Mouse (Mus musculus) lung, adult 2 months (tissue): ENCODE data around the gene Otulinl.

Experiments
- CTCF ChIP-seq: fragments of 200-500 bp; IDR thresholded peaks from 2 replicates; pipeline ENCODE4 v1.5.1; 2011; ENCODE audit warnings: mild to moderate bottlenecking, low read length, control low read depth; ENCODE audit not compliant: insufficient read depth
- POLR2A ChIP-seq: fragments of 200-500 bp; IDR thresholded peaks from 2 replicates; pipeline ENCODE4 v1.6.1; 2011; ENCODE audit warnings: low read depth, mild to moderate bottlenecking, control low read depth, low read length, borderline replicate concordance; ENCODE audit errors: extremely low read depth

DNA sequence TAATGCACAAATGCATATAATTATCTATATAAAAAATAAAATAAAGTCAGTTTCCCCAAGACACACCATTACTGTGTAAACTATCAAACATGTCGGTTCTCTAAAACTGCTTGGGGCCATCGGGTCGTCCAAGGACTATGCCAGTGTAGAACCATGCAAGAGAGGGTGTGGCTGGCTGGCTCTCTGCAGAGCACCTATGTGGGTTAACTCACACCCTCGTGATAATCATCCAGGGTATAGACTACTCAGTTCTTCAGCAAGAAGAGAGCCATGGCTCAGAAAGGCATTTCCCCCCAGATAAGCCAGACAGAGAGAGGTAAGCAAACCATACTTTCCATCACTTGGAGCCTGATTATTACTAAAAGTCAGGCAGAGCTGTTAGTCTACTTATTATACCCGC is 22.2 kb downstream of the Otulinl start:
- TF ChIP-seq CTCF = no peak
- no peak for TF ChIP-seq POLR2A
